Mouse (Mus musculus): ENCODE measurements around the gene Tfap2e. TPM values are rescaled to one million over a fixed set of nuclear protein-coding genes. Genes with fewer than 3 reads are reported as not detected.

The Tfap2e gene
- total RNA-seq, 2 experiments from 2014 or later: not detected

GRCm38 (mm10) chr4:126732531-126733380 lies 3.3 kb downstream of the Tfap2e start:
- no peak for DNase-seq
- intact Hi-C loops (cut with DNase I): no loop called here

- DNase-seq: no peak
- intact Hi-C loops (cut with DNase I): no loop called here
Measured at GRCm38 (mm10) chr4:126732111-126732510, 3.9 kb downstream of the Tfap2e start.

GRCm38 (mm10) chr4:126707439-126707826 lies 28.6 kb downstream of the Tfap2e start:
- no peak for DNase-seq
- intact Hi-C loops (cut with DNase I): no loop called here

- intact Hi-C loops (cut with DNase I): no loop called here
- no peak for DNase-seq
Measured at GRCm38 (mm10) chr4:126706630-126707438, 29.2 kb downstream of the Tfap2e start.

- intact Hi-C loops (cut with DNase I): no loop called here
Measured at GRCm38 (mm10) chr4:126696908-126697307, 39.1 kb downstream of the Tfap2e start.

GRCm38 (mm10) chr4:126693021-126693420 lies 43.0 kb downstream of the Tfap2e start:
- DNase-seq: no peak

More at GRCm38 (mm10) chr4:126696908-126697307, 39.1 kb downstream of the Tfap2e start:
- no peak for DNase-seq

GRCm38 (mm10) chr4:126689457-126689856 lies 46.6 kb downstream of the Tfap2e start:
- intact Hi-C loops (cut with DNase I): no loop called here
- no peak for DNase-seq

More at GRCm38 (mm10) chr4:126693021-126693420, 43.0 kb downstream of the Tfap2e start:
- intact Hi-C loops (cut with DNase I): no loop called here

- intact Hi-C loops (cut with DNase I): no loop called here
- DNase-seq: no peak
Measured at GRCm38 (mm10) chr4:126683084-126683483, 53.0 kb downstream of the Tfap2e start.

- intact Hi-C loops (cut with DNase I): no loop called here
- DNase-seq: no peak
Measured at GRCm38 (mm10) chr4:126682298-126682697, 53.7 kb downstream of the Tfap2e start.

GRCm38 (mm10) chr4:126677054-126678003 lies 58.7 kb downstream of the Tfap2e start, which contains the start of gene Psmb2:
Gene Psmb2, plus strand, starts transcription at chr4:126677630.
- DNase-seq: peak; percentile 99 to 100
- intact Hi-C loops (cut with DNase I): loop anchor here (2.0 to 5.0 kb wide), 2 partner anchors 65 to 77 kb away; no protein-coding TSS in a partner anchor

- no peak for DNase-seq
- intact Hi-C loops (cut with DNase I): no loop called here
Measured at GRCm38 (mm10) chr4:126667075-126667474, 69.0 kb downstream of the Tfap2e start.

Other genes with a start within 250 kb of the Tfap2e start
- 1 to 10 TPM; 5.4 to 5.5 TPM for gene Ago4, start 202.8 kb downstream of the Tfap2e start, total RNA-seq (2021)
- gene Clspn, start 179.3 kb downstream of the Tfap2e start, total RNA-seq (2021): 1 to 10 TPM; 1.9 to 4.6 TPM
- 1 to 10 TPM; 7.7 to 8.4 TPM for gene 5730409E04Rik, start 126.4 kb downstream of the Tfap2e start, total RNA-seq (2021)
- gene Psmb2, start 58.6 kb downstream of the Tfap2e start, total RNA-seq (2021): 100 to 1,000 TPM; 121 to 122 TPM
- 10 to 100 TPM; 12.5 to 15.0 TPM for gene Ncdn, start 17.2 kb upstream of the Tfap2e start, total RNA-seq (2021)
- 10 to 100 TPM; 29.9 to 30.3 TPM for gene AU040320, start 17.3 kb upstream of the Tfap2e start, total RNA-seq (2021)
- gene Zmym4, start 231.9 kb upstream of the Tfap2e start, total RNA-seq (2021): 10 to 100 TPM; 26.0 to 27.8 TPM

Measured in heart, postnatal 14 days (tissue).